Mouse (Mus musculus): ENCODE data around the gene Ccne1.

GRCm38 (mm10) chr7:38104097-38104496 is 3.2 kb downstream of the Ccne1 start:
- TF ChIP-seq POLR2A (IDR thresholded peaks at IDR 0.05; ENCODE audit: extremely low read depth, insufficient read depth, low read length) (no peak), CTCF (IDR thresholded peaks at IDR 0.05; ENCODE audit: extremely low read depth, insufficient read depth, low read length) (no peak)
